Mouse (Mus musculus) liver, postnatal 0 days (tissue): Measurements from ENCODE around the gene Klc4. TPM values are rescaled to one million over a fixed set of nuclear protein-coding genes. Genes with fewer than 3 reads are reported as not detected.
A peak's percentile ranks its signal among the peaks of the same experiment; 100 is the strongest.

Experiments
- ATAC-seq: fragments of 200-750 bp; cut with Nextera tagmentation; 2 replicates; pipeline ENCODE4 v1.8.0; 2017; ENCODE audit warnings: mild to moderate bottlenecking, moderate library complexity
- DNase-seq: peaks from one replicate; pipeline ENCODE4 v3.0.0-alpha.2; 2016
- H3K27ac ChIP-seq: fragments of 300-500 bp; sonication (generic); 2 replicates; pipeline ENCODE4 v1.5.1; 2014; ENCODE audit warnings: antibody characterized with exemption, moderate library complexity, mild to moderate bottlenecking, low read depth
- H3K27me3 ChIP-seq: fragments of 300-500 bp; sonication (generic); 2 replicates; pipeline ENCODE4 v1.6.1; 2014; ENCODE audit warnings: low read length, control low read depth, mixed read lengths; ENCODE audit not compliant: insufficient read depth
- H3K36me3 ChIP-seq: fragments of 300-500 bp; sonication (generic); replicated peaks from 2 replicates; pipeline ENCODE4 v1.6.1; 2014; ENCODE audit warnings: mild to moderate bottlenecking, control low read depth, low read length, moderate library complexity, mixed read lengths; ENCODE audit not compliant: insufficient read depth
- H3K4me1 ChIP-seq: fragments of 300-500 bp; sonication (generic); 2 replicates; pipeline ENCODE4 v1.6.1; 2014; ENCODE audit warnings: antibody characterized with exemption, mild to moderate bottlenecking, control low read depth; ENCODE audit not compliant: insufficient read depth
- H3K4me2 ChIP-seq: fragments of 300-500 bp; sonication (generic); 2 replicates; pipeline ENCODE4 v1.6.1; 2014; ENCODE audit warnings: low read depth, mild to moderate bottlenecking, low read length, moderate library complexity, mixed read lengths
- H3K4me3 ChIP-seq: fragments of 300-500 bp; sonication (generic); 2 replicates; pipeline ENCODE4 v1.5.1; 2014; ENCODE audit warnings: low read depth, low read length
- H3K9ac ChIP-seq: fragments of 300-500 bp; sonication (generic); replicated peaks from 2 replicates; pipeline ENCODE4 v1.6.1; 2014; ENCODE audit warnings: mild to moderate bottlenecking, moderate library complexity
- H3K9me3 ChIP-seq: fragments of 300-500 bp; sonication (generic); 2 replicates; pipeline ENCODE4 v1.6.1; 2016; ENCODE audit warnings: mild to moderate bottlenecking, control low read depth, low read length, mixed read lengths
- CTCF ChIP-seq: sonication (generic); IDR thresholded peaks from 2 replicates; pipeline ENCODE4 v1.5.1; 2016; ENCODE audit warnings: antibody characterized with exemption, low read depth
- EP300 ChIP-seq: IDR thresholded peaks from 2 replicates; pipeline ENCODE4 v1.6.1; 2016; ENCODE audit warnings: antibody characterized with exemption, low read depth, mild to moderate bottlenecking
- WGBS: fragments of 180-500 bp; shearing (Covaris S2); extraction: QIAGEN DNeasy Blood & Tissue Kit; methylation state at CpG from one replicate; pipeline ENCODE4 v1.1.7; 2014; ENCODE audit not compliant: insufficient replicate concordance; 5-methylcytosine and 5-hydroxymethylcytosine counted together
- polyA plus RNA-seq: library from polyadenylated mRNA; unstranded; fragments of >200 nt; fragmentation: Nextera tagmentation; extraction: Ambion mirVana; gene quantifications from 2 replicates; pipeline ENCODE4 v1.2.1, GENCODE M21; 2015

Klc4 gene
- polyA plus RNA-seq, 1 experiment from 2014 or later: 12.6 TPM

DNA sequence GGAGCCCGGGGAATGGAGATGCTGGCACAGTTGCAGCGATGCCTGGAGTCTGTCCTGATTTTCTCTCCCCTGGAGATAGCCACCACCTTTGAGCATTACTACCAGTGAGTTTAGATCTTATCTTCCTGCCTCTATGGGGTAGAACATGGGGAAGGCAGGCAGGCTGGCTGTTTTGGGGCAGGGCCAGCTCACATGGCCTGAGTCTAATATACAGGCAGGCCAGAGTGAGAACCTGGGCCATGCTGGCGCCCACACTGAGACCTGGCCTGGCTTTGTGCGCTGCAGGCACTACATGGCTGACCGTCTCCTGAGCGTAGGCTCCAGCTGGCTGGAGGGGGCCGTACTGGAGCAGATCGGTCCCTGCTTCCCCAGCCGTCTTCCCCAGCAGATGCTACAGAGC is 15.5 kb upstream of the Klc4 start:
- Histone ChIP-seq H3K36me3 (peaks cover 42% of the 10 kb centered on the region), H3K4me2 (no peak overlapping the region), H3K9me3 (no peaks in the 10 kb centered on the region), H3K9ac (no peak overlapping the region), H3K27me3 (no peaks in the 10 kb centered on the region), H3K4me3 (no peak overlapping the region), H3K4me1 (no peaks in the 10 kb centered on the region), H3K27ac (no peak overlapping the region)
- ATAC-seq (no peak), DNase-seq (no peak)
- TF ChIP-seq CTCF (no peak), EP300 (no peak)
- WGBS: 82% methylated on average over 9 of the region's 9 CpGs

DNA sequence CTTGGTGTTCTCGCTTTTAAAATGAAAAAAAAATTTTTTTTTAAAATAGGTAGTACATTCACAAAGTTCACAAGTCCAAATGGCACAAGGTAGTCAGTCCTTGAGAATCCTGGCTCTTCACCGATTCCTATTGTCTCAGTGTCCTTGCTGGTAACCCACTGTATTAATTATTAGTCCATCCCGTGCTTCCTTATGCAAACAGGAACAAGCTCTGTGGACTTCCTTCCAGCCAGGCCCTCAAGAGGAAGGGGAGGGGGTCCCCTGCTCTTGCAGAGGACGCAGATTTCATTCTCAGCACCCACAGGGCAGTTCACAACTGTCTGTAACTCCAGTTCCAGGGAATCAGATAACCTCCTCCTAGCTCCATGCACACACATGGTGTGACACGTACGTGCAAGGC is 10.2 kb upstream of the Klc4 start:
- DNase-seq (no peak), ATAC-seq (no peak)
- H3K9me3 ChIP-seq: no peaks in the 10 kb centered on the region
- no peak overlapping the region for H3K27ac ChIP-seq
- H3K27me3 ChIP-seq: no peaks in the 10 kb centered on the region
- H3K36me3 ChIP-seq: peaks cover 23% of the 10 kb centered on the region
- no peak for TF ChIP-seq CTCF
- no peak for TF ChIP-seq EP300
- no peak overlapping the region for H3K4me3 ChIP-seq
- no peak overlapping the region for H3K9ac ChIP-seq
- H3K4me2 ChIP-seq: no peak overlapping the region
- WGBS: 72% methylated on average over 6 of the region's 6 CpGs
- H3K4me1 ChIP-seq: peaks cover 7% of the 10 kb centered on the region

DNA sequence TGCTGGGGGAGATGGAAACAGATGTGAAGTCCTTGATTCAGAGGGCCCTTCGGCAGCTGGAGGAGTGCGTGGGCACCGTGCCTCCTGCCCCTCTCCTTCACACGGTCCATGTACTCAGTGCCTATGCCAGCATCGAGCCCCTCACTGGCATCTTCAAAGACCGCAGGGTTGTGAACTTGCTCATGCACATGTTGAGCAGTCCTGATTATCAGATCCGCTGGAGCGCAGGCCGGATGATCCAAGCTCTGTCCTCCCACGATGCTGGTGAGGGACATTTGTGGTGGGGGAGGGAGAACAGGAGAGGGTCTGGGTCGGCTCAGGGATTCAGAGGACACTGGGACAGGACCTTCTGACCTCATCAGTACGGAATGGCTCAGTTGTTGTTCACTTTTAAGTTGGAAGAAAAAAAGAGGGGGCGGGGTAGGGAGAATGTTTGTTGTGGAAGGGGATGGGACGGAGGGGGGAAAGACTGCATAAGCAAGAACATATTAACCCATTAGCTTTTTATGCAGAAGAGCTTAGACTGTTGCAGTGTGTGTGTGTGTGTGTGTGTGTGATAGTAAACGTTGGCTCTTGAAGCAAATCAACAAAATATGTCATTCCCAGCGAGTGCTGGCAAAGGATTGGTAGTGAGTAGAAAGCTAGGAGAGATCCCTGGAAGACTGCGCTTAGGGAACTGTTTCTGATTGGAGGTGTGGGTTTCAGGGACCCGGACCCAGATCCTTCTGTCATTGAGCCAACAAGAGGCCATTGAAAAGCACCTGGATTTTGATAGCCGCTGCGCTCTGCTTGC is 6.1 kb upstream of the Klc4 start:
- DNase-seq (no peak), ATAC-seq (no peak)
- TF ChIP-seq EP300 (no peak), CTCF (no peak)
- H3K4me2 ChIP-seq: peak overlapping the region; percentile 91
- H3K9ac ChIP-seq: peak overlapping the region; percentile 70
- H3K27ac ChIP-seq: no peak overlapping the region
- no peaks in the 10 kb centered on the region for H3K27me3 ChIP-seq
- H3K36me3 ChIP-seq: peaks cover 21% of the 10 kb centered on the region
- no peaks in the 10 kb centered on the region for H3K9me3 ChIP-seq
- H3K4me1 ChIP-seq: peaks cover 17% of the 10 kb centered on the region
- 73% methylated on average over 20 of the region's 20 CpGs for WGBS
- H3K4me3 ChIP-seq: 0 out of 2 replicates have a peak overlapping the region, but pooled peaks have one; percentile 62

DNA sequence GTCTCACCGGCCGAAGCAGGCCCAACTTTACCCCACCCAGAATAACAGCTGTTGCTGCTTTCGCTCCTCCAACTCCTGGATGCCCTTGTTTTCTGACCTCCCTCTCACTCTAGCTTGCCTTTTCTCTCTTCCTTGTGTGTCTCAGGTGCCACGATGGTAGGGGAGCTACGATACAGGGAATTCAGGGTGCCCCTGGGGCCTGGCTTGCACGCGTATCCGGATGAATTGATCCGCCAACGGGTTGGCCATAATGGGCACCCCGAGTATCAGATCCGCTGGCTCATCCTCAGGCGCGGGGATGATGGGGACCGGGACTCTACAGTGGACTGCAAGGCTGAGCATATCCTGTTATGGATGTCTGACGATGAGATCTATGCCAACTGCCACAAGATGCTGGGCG is 5.5 kb upstream of the Klc4 start:
- H3K9ac ChIP-seq: peak overlapping the region; percentile 70
- H3K36me3 ChIP-seq: peaks cover 21% of the 10 kb centered on the region
- no peaks in the 10 kb centered on the region for H3K27me3 ChIP-seq
- no peak for DNase-seq
- peak overlapping the region; percentile 91 for H3K4me2 ChIP-seq
- H3K9me3 ChIP-seq: no peaks in the 10 kb centered on the region
- WGBS: 72% methylated on average over 17 of the region's 17 CpGs
- no peak for ATAC-seq
- 0 out of 2 replicates have a peak overlapping the region, but pooled peaks have one; percentile 84 for H3K27ac ChIP-seq
- peaks cover 23% of the 10 kb centered on the region for H3K4me1 ChIP-seq
- TF ChIP-seq CTCF (no peak), EP300 (no peak)
- peak overlapping the region; percentile 62 for H3K4me3 ChIP-seq

DNA sequence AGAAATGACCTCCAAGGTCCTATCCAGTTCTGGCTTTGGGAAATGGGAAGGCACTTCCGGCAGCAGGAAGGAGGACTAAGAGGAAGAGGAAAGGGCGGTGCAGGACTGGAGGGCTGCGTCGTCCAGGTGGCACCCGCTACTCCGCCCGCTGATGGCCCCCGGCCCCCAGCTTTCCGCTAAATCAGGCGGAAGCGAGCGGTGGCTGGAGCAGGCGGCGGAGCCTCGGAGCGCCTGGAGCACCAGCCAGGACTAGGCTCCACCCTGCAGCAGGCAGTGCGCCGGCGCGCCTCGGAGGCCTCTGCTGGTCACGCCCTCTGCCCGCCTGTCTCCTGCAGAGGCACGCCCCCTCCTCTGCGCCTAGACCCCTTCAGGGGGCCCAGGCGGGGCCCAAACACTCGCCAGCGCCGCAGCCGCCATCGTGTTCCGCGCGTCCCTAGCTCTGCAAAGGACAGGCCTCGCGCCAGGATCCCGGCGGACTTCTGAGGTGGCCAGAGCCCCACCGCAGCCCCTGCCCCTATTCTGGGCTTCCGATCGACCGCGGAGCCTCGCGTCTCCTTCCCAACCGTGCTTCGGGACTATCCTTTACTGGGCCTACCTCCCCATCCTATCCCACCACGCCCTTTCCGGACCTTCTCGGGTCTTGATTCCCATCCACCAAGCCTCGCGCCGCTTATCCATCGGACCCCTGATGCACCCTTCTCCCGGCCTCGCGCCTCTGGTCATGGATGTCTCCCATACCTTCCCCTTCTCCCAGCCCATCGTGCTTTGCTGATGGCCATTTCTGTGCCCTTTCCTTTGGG is 4.6 kb upstream of the Klc4 start, which contains the start of gene Cul7:
Gene Cul7, plus strand, starts transcription at position 106 of the 800 bp plus-strand sequence.
- peak within 1 kb of the TSS; percentile 91 for H3K4me2 ChIP-seq
- TF ChIP-seq EP300 (peak; percentile 41; the same call in 1 of the 2 replicates), CTCF (no peak)
- H3K9ac ChIP-seq: peak within 1 kb of the TSS; percentile 70
- peak within 1 kb of the TSS; percentile 62 for H3K4me3 ChIP-seq
- no peaks in the 10 kb centered on the region for H3K27me3 ChIP-seq
- DNase-seq (peak; percentile 90), ATAC-seq (peak; percentile 77)
- WGBS: under 1% methylated on average over 43 of the region's 58 CpGs
- peak within 1 kb of the TSS; percentile 84 for H3K27ac ChIP-seq
- peaks cover 21% of the 10 kb centered on the region for H3K36me3 ChIP-seq
- peaks cover 23% of the 10 kb centered on the region for H3K4me1 ChIP-seq
- H3K9me3 ChIP-seq: no peaks in the 10 kb centered on the region

DNA sequence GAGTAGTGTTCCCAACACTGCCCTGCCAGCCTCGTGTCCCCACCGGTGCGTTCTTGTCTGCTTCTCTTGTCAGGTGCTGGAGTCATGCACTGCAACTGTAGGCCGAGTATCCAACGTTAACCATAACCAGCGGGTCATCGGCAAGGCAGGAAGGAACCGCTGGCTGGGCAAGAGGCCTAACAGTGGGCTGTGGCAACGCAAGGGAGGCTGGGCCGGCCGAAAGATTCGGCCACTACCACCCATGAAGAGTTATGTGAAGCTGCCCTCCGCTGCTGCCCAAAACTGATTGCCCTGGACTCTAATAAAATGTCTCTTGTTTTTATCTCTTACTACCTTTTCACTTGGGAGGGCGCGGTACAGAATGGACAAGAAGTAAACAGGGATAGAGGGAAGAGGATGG is 4.0 kb upstream of the Klc4 start:
- peak overlapping the region; percentile 84 for H3K27ac ChIP-seq
- peak overlapping the region; percentile 62 for H3K4me3 ChIP-seq
- peaks cover 29% of the 10 kb centered on the region for H3K4me1 ChIP-seq
- peaks cover 21% of the 10 kb centered on the region for H3K36me3 ChIP-seq
- no peak for DNase-seq
- no peaks in the 10 kb centered on the region for H3K9me3 ChIP-seq
- TF ChIP-seq CTCF (no peak), EP300 (no peak)
- H3K4me2 ChIP-seq: peak overlapping the region; percentile 91
- WGBS: 24% methylated on average over 15 of the region's 15 CpGs
- H3K9ac ChIP-seq: peak overlapping the region; percentile 70
- no peaks in the 10 kb centered on the region for H3K27me3 ChIP-seq
- ATAC-seq: no peak
